9 mouse cellular contexts compared by ENCODE assay signal in genomic region chr10:86890166-86890930, GRCm38 (mm10).
A peak's percentile ranks its signal among the peaks of the same experiment; 100 is the strongest.
DNase-seq lines count a peak whose midpoint lies in the region; TF ChIP-seq lines count a peak whose summit lies in the region.
"Had no signal": no experiment of that assay in that cellular context is flagged by ENCODE, and none has a peak within 500 bp of the region (broad histone marks: within the 10 kb centered on the region; RNA-seq: fewer than 3 reads in every experiment).

No protein-coding gene starts in this region.

- TF ChIP-seq CTCF in brain, embryonic 14.5 days (IDR thresholded peaks at IDR 0.05; ENCODE audit: borderline replicate concordance, extremely low read depth, insufficient read depth, insufficient read length): no peak

- no peak overlapping the region for H3K27ac ChIP-seq in limb, embryonic 10.5 days
- H3K27ac ChIP-seq: stomach, postnatal 0 days had no signal

- no peak for TF ChIP-seq POLR2A in brain, embryonic 14.5 days (IDR thresholded peaks at IDR 0.05; ENCODE audit: borderline replicate concordance, extremely low read depth, insufficient read depth, insufficient read length, poor library complexity, severe bottlenecking)

- H3K27me3 ChIP-seq in limb, embryonic 10.5 days (ENCODE audit: low read depth, poor library complexity, severe bottlenecking): no peaks in the 10 kb centered on the region

- H3K36me3 ChIP-seq in limb, embryonic 10.5 days: no peaks in the 10 kb centered on the region

- WGBS in limb, embryonic 10.5 days: 92% methylated on average over 14 of the region's 14 CpGs

- no peaks in the 10 kb centered on the region for H3K4me1 ChIP-seq in limb, embryonic 10.5 days

- H3K9me3 ChIP-seq in limb, embryonic 10.5 days (replicated peaks): no peaks in the 10 kb centered on the region

- H3K4me3 ChIP-seq in limb, embryonic 10.5 days: no peak overlapping the region

- DNase-seq in kidney, adult 11 months: peak; percentile 27
- no peak for DNase-seq in kidney, postnatal 4 days
- DNase-seq in brain, embryonic 14.5 days (ENCODE audit: low read depth): peak; percentile 27
- DNase-seq in layer of hippocampus, postnatal 10 days (ENCODE audit: low spot score in 2 of 2): peak; percentile 65 to 67
- DNase-seq in right cerebral cortex, postnatal 36 days (ENCODE audit: low spot score in 2 of 2): peak; percentile 60 to 64
- no peak for DNase-seq in spleen, postnatal 4 days (ENCODE audit: low spot score in 2 of 2)
- DNase-seq in limb, embryonic 10.5 days (ENCODE audit: low spot score): no peak
- no peak for DNase-seq in spleen, postnatal 10 days (ENCODE audit: low spot score in 2 of 2)

Comparison
In these comparisons a context has a peak if more than half of its experiments do, and no peak if none do; other contexts are left out.
1. DNase-seq: peak in kidney, adult 11 months (single experiment), brain, embryonic 14.5 days (single experiment), layer of hippocampus, postnatal 10 days (2 of 2) and right cerebral cortex, postnatal 36 days (2 of 2); none in kidney, postnatal 4 days (0 of 2), spleen, postnatal 4 days (0 of 2), limb, embryonic 10.5 days (single experiment) and spleen, postnatal 10 days (0 of 2).